Mouse (Mus musculus) ES-E14 (cell line): ENCODE results near the gene C530025M09Rik. TPM values are rescaled to one million over a fixed set of nuclear protein-coding genes. Genes with fewer than 3 reads are reported as not detected.

Experiments
- DNase-seq: peaks from one replicate; pipeline ENCODE4 v3.0.0-alpha.2; 2013; ENCODE audit warnings: low read depth, low spot score
- H3K27ac ChIP-seq: 2 replicates; pipeline ENCODE4 v1.5.1; 2012; ENCODE audit warnings: low read depth, mild to moderate bottlenecking, low read length, moderate library complexity, mixed read lengths; ENCODE audit not compliant: poor library complexity, insufficient read depth, severe bottlenecking
- H3K36me3 ChIP-seq: 2 replicates; pipeline ENCODE4 v1.6.1; 2012; ENCODE audit warnings: mild to moderate bottlenecking, low read length, moderate library complexity, mixed read lengths; ENCODE audit not compliant: control insufficient read depth, poor library complexity, insufficient read depth, severe bottlenecking
- H3K4me1 ChIP-seq, 2 experiments: fragments of 150-350 bp in 1 of 2; sonication (generic) in 1 of 2; 2 replicates each; pipeline ENCODE4 v1.6.1; 2012; ENCODE audit warnings: low read length in 2 of 2, mild to moderate bottlenecking in 1 of 2, mixed read lengths in 1 of 2; ENCODE audit not compliant: control insufficient read depth in 2 of 2, insufficient read depth in 2 of 2, poor library complexity in 1 of 2
- H3K4me3 ChIP-seq, 2 experiments: fragments of 150-350 bp in 1 of 2; sonication (generic) in 1 of 2; 2 replicates each; pipeline ENCODE4 v1.5.1; 2012; ENCODE audit warnings: low read length in 2 of 2, low read depth in 1 of 2, mild to moderate bottlenecking in 1 of 2, mixed read lengths in 1 of 2; ENCODE audit not compliant: insufficient read depth in 1 of 2, poor library complexity in 1 of 2, severe bottlenecking in 1 of 2
- H3K9ac ChIP-seq: 2 replicates; pipeline ENCODE4 v1.6.1; 2012; ENCODE audit warnings: low read depth, mild to moderate bottlenecking, low read length, mixed read lengths; ENCODE audit not compliant: poor library complexity, insufficient read depth, severe bottlenecking
- H3K9me3 ChIP-seq: fragments of 150-350 bp; sonication (generic); 2 replicates; pipeline ENCODE4 v1.6.1; 2012; ENCODE audit warnings: low read depth, mild to moderate bottlenecking, low read length; ENCODE audit not compliant: control insufficient read depth, insufficient read depth
- CHD2 ChIP-seq: IDR thresholded peaks from 2 replicates; pipeline ENCODE4 v1.6.1; 2014; ENCODE audit warnings: mild to moderate bottlenecking, low read depth, low read length, inconsistent platforms
- HCFC1 ChIP-seq: IDR thresholded peaks from 2 replicates; pipeline ENCODE4 v1.6.1; 2012; ENCODE audit warnings: low read length, inconsistent platforms, borderline replicate concordance; ENCODE audit not compliant: insufficient read depth
- MAFK ChIP-seq: IDR thresholded peaks from 2 replicates; pipeline ENCODE4 v1.6.1; 2014; ENCODE audit warnings: mild to moderate bottlenecking, low read depth, low read length, inconsistent platforms; ENCODE audit not compliant: insufficient read depth
- ZC3H11A ChIP-seq: IDR thresholded peaks from 2 replicates; pipeline ENCODE4 v1.6.1; 2012; ENCODE audit warnings: low read depth, mild to moderate bottlenecking, inconsistent platforms, low read length, borderline replicate concordance
- ZNF384 ChIP-seq: IDR thresholded peaks from 2 replicates; pipeline ENCODE4 v1.6.1; 2012; ENCODE audit warnings: low read depth, low read length, inconsistent platforms
- in situ Hi-C, 2 experiments: fragments of 600-800 bp; cut with MboI; formaldehyde crosslinking; loops; one replicate each; pipeline ENCODE4 v1.15.1; 2025; ENCODE audit warnings: low sequenced_read_pairs in 2 of 2, inconsistent platforms in 1 of 2; ENCODE audit not compliant: unreplicated experiment in 2 of 2
- total RNA-seq: library from RNA; depleted of rRNA; stranded (reverse); fragments of 300-350 nt; gene quantifications from 2 replicates; pipeline ENCODE4 v1.2.3, GENCODE M21; 2012

C530025M09Rik gene
- total RNA-seq, 1 experiment = not detected

GRCm38 (mm10) chr2:149831459-149832245 is 639 bp upstream of the C530025M09Rik start:
- Histone ChIP-seq H3K9me3 (no peaks in the 10 kb centered on the region), H3K4me3 (peak overlapping the region; percentile 78 to 84), H3K9ac (peak overlapping the region; percentile 70), H3K4me1 (peaks cover 0 to 8% of the 10 kb centered on the region in 2 experiments; a peak in 2 of 4 replicates), H3K27ac (no peak overlapping the region), H3K36me3 (no peaks in the 10 kb centered on the region)
- no peak for TF ChIP-seq ZC3H11A
- no peak for TF ChIP-seq CHD2
- TF ChIP-seq MAFK = no peak
- TF ChIP-seq ZNF384 = no peak
- no peak for TF ChIP-seq HCFC1
- in situ Hi-C loops = no loop called here
- peak; percentile 19 for DNase-seq

GRCm38 (mm10) chr2:149829955-149830535 is 968 bp downstream of the C530025M09Rik start:
- in situ Hi-C loops = no loop called here
- Histone ChIP-seq H3K4me1 (peaks cover 0 to 7% of the 10 kb centered on the region in 2 experiments; a peak in 2 of 4 replicates), H3K27ac (no peak overlapping the region), H3K36me3 (no peaks in the 10 kb centered on the region), H3K4me3 (peak overlapping the region; percentile 78 to 84), H3K9ac (peak overlapping the region; percentile 70), H3K9me3 (no peaks in the 10 kb centered on the region)
- DNase-seq = peak; percentile 66
- TF ChIP-seq HCFC1 (peak; percentile 8; the same call in 1 of the 2 replicates), CHD2 (no peak)

GRCm38 (mm10) chr2:149828911-149829310 is 2.1 kb downstream of the C530025M09Rik start, which contains the start of gene Syndig1:
Syndig1 (plus strand) TSS chr2:149829211.
- Histone ChIP-seq H3K36me3 (no peaks in the 10 kb centered on the region), H3K9me3 (no peaks in the 10 kb centered on the region), H3K9ac (peak within 1 kb of the TSS; percentile 70), H3K27ac (no peak within 1 kb of the TSS), H3K4me1 (peaks cover 0 to 6% of the 10 kb centered on the region in 2 experiments; a peak in 2 of 4 replicates), H3K4me3 (peak within 1 kb of the TSS; percentile 78 to 84)
- TF ChIP-seq HCFC1 = no peak
- no peak for TF ChIP-seq ZNF384
- TF ChIP-seq MAFK = no peak
- TF ChIP-seq CHD2 = no peak
- no peak for TF ChIP-seq ZC3H11A
- in situ Hi-C loops = no loop called here
- DNase-seq = no peak

- Histone ChIP-seq H3K4me1 (no peaks in the 10 kb centered on the region), H3K9ac (no peak overlapping the region), H3K9me3 (no peaks in the 10 kb centered on the region), H3K4me3 (no peak overlapping the region), H3K36me3 (no peaks in the 10 kb centered on the region), H3K27ac (no peak overlapping the region)
- TF ChIP-seq ZNF384 = no peak
- TF ChIP-seq MAFK = 0 out of 2 replicates have a peak, but pooled peaks have one; percentile 38
- DNase-seq = no peak
- in situ Hi-C loops = no loop called here
Measured at GRCm38 (mm10) chr2:149820201-149820600, 10.8 kb downstream of the C530025M09Rik start.
